Mouse (Mus musculus) layer of hippocampus, postnatal 25 days (tissue): ENCODE measurements around the gene Mocs2. TPM values are rescaled to one million over a fixed set of nuclear protein-coding genes. Genes with fewer than 3 reads are reported as not detected.

ENCODE experiments used
- DNase-seq, 2 experiments: peaks; one replicate each; pipeline ENCODE4 v3.0.0; 2022; ENCODE audit warnings: mixed read lengths in 2 of 2, low spot score in 1 of 2; ENCODE audit errors: extremely low spot score in 1 of 2
- total RNA-seq, 2 experiments: library from RNA; stranded (reverse); gene quantifications; 2 replicates each; pipeline ENCODE4 v1.2.3; 2021

Mocs2 gene
- total RNA-seq, result 10 to 100 TPM; 83.6 to 85.9 TPM

- peak; percentile 79 to 91 for DNase-seq
These were observed at the start of gene Mocs2 for GRCm38 (mm10) chr13:114817751-114818360. Gene Mocs2, plus strand, starts transcription at chr13:114818236.

GRCm38 (mm10) chr13:114791511-114791910, 26.5 kb upstream of the Mocs2 start:
- peak in 1 of 2 experiments; percentile 42 for DNase-seq

- peak; percentile 43 to 83 for DNase-seq
These were observed 24.6 kb upstream of the Mocs2 start for GRCm38 (mm10) chr13:114793250-114794030.

- DNase-seq, result no peak
These were observed 16.2 kb upstream of the Mocs2 start for GRCm38 (mm10) chr13:114801857-114802256.

- DNase-seq, result no peak
These were observed 15.1 kb upstream of the Mocs2 start for GRCm38 (mm10) chr13:114802971-114803370.

- DNase-seq, result no peak
These were observed 8.3 kb upstream of the Mocs2 start for GRCm38 (mm10) chr13:114809624-114810210.

GRCm38 (mm10) chr13:114818513-114818912, 477 bp downstream of the Mocs2 start:
- no peak for DNase-seq

GRCm38 (mm10) chr13:114822871-114823270, 4.8 kb downstream of the Mocs2 start:
- no peak for DNase-seq

- no peak for DNase-seq
These were observed 7.4 kb downstream of the Mocs2 start for GRCm38 (mm10) chr13:114825377-114825855.

- no peak for DNase-seq
These were observed 13.4 kb downstream of the Mocs2 start for GRCm38 (mm10) chr13:114831367-114831833.

GRCm38 (mm10) chr13:114832761-114833160, 14.7 kb downstream of the Mocs2 start:
- DNase-seq, result no peak

GRCm38 (mm10) chr13:114833351-114833750, 15.3 kb downstream of the Mocs2 start:
- no peak for DNase-seq

- no peak for DNase-seq
These were observed 16.5 kb downstream of the Mocs2 start for GRCm38 (mm10) chr13:114834580-114834979.

GRCm38 (mm10) chr13:114837061-114837460, 19.0 kb downstream of the Mocs2 start:
- no peak for DNase-seq

- DNase-seq, result peak; percentile 22 to 54
These were observed 20.5 kb downstream of the Mocs2 start for GRCm38 (mm10) chr13:114838535-114838990.

- no peak for DNase-seq
These were observed 21.1 kb downstream of the Mocs2 start for GRCm38 (mm10) chr13:114839098-114839497.

GRCm38 (mm10) chr13:114840545-114840944, 22.5 kb downstream of the Mocs2 start:
- no peak for DNase-seq

GRCm38 (mm10) chr13:114843318-114843717, 25.3 kb downstream of the Mocs2 start:
- no peak for DNase-seq

- no peak for DNase-seq
These were observed 27.8 kb downstream of the Mocs2 start for GRCm38 (mm10) chr13:114845804-114846203.

- no peak for DNase-seq
These were observed 30.9 kb downstream of the Mocs2 start for GRCm38 (mm10) chr13:114848945-114849344.
